27 mouse cellular contexts compared by ENCODE assay signal in genomic region chr17:29854388-29854787, GRCm38 (mm10).
DNase-seq lines count a peak whose midpoint lies in the region; ATAC-seq and TF ChIP-seq lines count a peak whose summit lies in the region.
"Had no signal": no experiment of that assay in that cellular context is flagged by ENCODE, and none has a peak within 500 bp of the region (broad histone marks: within the 10 kb centered on the region; RNA-seq: fewer than 3 reads in every experiment).

No protein-coding gene starts in this region.

- TF ChIP-seq CTCF in E14TG2a.4 (conservative IDR thresholded peaks at IDR 0.05; ENCODE audit: low read length), result no peak
- no peak for TF ChIP-seq CTCF in liver, postnatal 0 days (IDR thresholded peaks at IDR 0.05; ENCODE audit: low read depth)

- peaks cover 94% of the 10 kb centered on the region for H3K4me1 ChIP-seq in E14TG2a.4 (replicated peaks; ENCODE audit: low read depth, low read length)
- H3K4me1 ChIP-seq in liver, embryonic 12.5 days, result peaks cover 87% of the 10 kb centered on the region
- H3K4me1 ChIP-seq in liver, postnatal 0 days (ENCODE audit: insufficient read depth), result peaks cover 39% of the 10 kb centered on the region
- H3K4me1 ChIP-seq: embryonic facial prominence, embryonic 12.5 days had no signal

- ATAC-seq in liver, embryonic 12.5 days, result peak; percentile 59; the same call in 1 of the 2 replicates
- ATAC-seq in liver, postnatal 0 days, result peak; percentile 64
- ATAC-seq in granulocyte monocyte progenitor cell, adult 5-6 weeks (replicated peaks; ENCODE audit: poor library complexity, severe bottlenecking), result no peak
- ATAC-seq: forebrain, embryonic 16.5 days; hindbrain, embryonic 16.5 days; midbrain, embryonic 15.5 days had no signal

- 31% methylated on average over 6 of the region's 6 CpGs for WGBS in liver, embryonic 12.5 days (ENCODE audit: insufficient replicate concordance)
- WGBS in liver, postnatal 0 days (ENCODE audit: insufficient replicate concordance), result 48% methylated on average over 6 of the region's 6 CpGs

- no peaks in the 10 kb centered on the region for H3K36me3 ChIP-seq in E14TG2a.4 (ENCODE audit: insufficient read depth, low read length)
- no peaks in the 10 kb centered on the region for H3K36me3 ChIP-seq in liver, embryonic 12.5 days
- no peaks in the 10 kb centered on the region for H3K36me3 ChIP-seq in liver, postnatal 0 days (replicated peaks; ENCODE audit: insufficient read depth, low read length)
- H3K36me3 ChIP-seq: embryonic facial prominence, embryonic 12.5 days; kidney, embryonic 15.5 days; limb, embryonic 13.5 days; midbrain, embryonic 10.5 days; midbrain, embryonic 15.5 days; neural tube, embryonic 15.5 days; stomach, embryonic 15.5 days had no signal

- peak; percentile 76 for TF ChIP-seq EP300 in liver, postnatal 0 days (IDR thresholded peaks at IDR 0.05; ENCODE audit: low read depth)

- peaks cover 18% of the 10 kb centered on the region for H3K27me3 ChIP-seq in E14TG2a.4 (ENCODE audit: insufficient read depth, low read length)
- peaks cover 11% of the 10 kb centered on the region; the same call in 1 of the 2 replicates for H3K27me3 ChIP-seq in liver, embryonic 12.5 days (replicated peaks)
- no peaks in the 10 kb centered on the region for H3K27me3 ChIP-seq in liver, postnatal 0 days (ENCODE audit: insufficient read depth, low read length)
- H3K27me3 ChIP-seq: midbrain, embryonic 15.5 days had no signal

- H3K9ac ChIP-seq in liver, embryonic 12.5 days, result peak overlapping the region; percentile 55
- no peak overlapping the region for H3K9ac ChIP-seq in liver, postnatal 0 days (replicated peaks)
- H3K9ac ChIP-seq: embryonic facial prominence, embryonic 12.5 days; kidney, embryonic 15.5 days; limb, embryonic 13.5 days; lung, embryonic 14.5 days; midbrain, embryonic 15.5 days; neural tube, embryonic 15.5 days; stomach, embryonic 15.5 days had no signal

- peak overlapping the region; percentile 52 for H3K4me2 ChIP-seq in liver, embryonic 12.5 days
- H3K4me2 ChIP-seq in liver, postnatal 0 days (ENCODE audit: low read depth, low read length), result peak overlapping the region; percentile 24; the same call in 1 of the 2 replicates
- H3K4me2 ChIP-seq: embryonic facial prominence, embryonic 12.5 days; kidney, embryonic 15.5 days; limb, embryonic 13.5 days; lung, embryonic 14.5 days; midbrain, embryonic 15.5 days; neural tube, embryonic 15.5 days; stomach, embryonic 15.5 days had no signal

- no peaks in the 10 kb centered on the region for H3K9me3 ChIP-seq in E14TG2a.4 (ENCODE audit: low read length)
- no peaks in the 10 kb centered on the region for H3K9me3 ChIP-seq in liver, embryonic 12.5 days (replicated peaks)
- no peaks in the 10 kb centered on the region for H3K9me3 ChIP-seq in liver, postnatal 0 days (ENCODE audit: low read length)
- H3K9me3 ChIP-seq: embryonic facial prominence, embryonic 12.5 days; kidney, embryonic 15.5 days; limb, embryonic 13.5 days; midbrain, embryonic 10.5 days; midbrain, embryonic 15.5 days; neural tube, embryonic 15.5 days; stomach, embryonic 15.5 days had no signal

- DNase-seq in c-Kit-positive CD71-positive TER-119-positive erythroid progenitor cells, embryonic 14.5 days (ENCODE audit: low spot score), result peak; percentile 63
- DNase-seq in liver, postnatal 0 days, result no peak
- DNase-seq in ovary, postnatal 14 days (ENCODE audit: low spot score), result no peak
- no peak for DNase-seq in ovary, postnatal 10 days (ENCODE audit: low spot score)
- DNase-seq: adrenal gland, adult 2 months; adrenal gland, postnatal 36 days; cerebellum, adult 8-10 months; embryo, embryonic 11 days; heart, postnatal 14 days; kidney, adult 18-20 months; kidney, postnatal 25 days; lung, embryonic 14.5 days; lung, postnatal 14 days; right cerebral cortex, adult 18-20 months; thymus, postnatal 14 days had no signal

- H3K4me3 ChIP-seq in E14TG2a.4 (replicated peaks; ENCODE audit: low read length), result peak overlapping the region; percentile 46; the same call in 1 of the 2 replicates
- no peak overlapping the region for H3K4me3 ChIP-seq in liver, embryonic 12.5 days
- H3K4me3 ChIP-seq in liver, postnatal 0 days (ENCODE audit: low read depth, low read length), result no peak overlapping the region
- H3K4me3 ChIP-seq: embryonic facial prominence, embryonic 12.5 days; kidney, embryonic 15.5 days; limb, embryonic 13.5 days; midbrain, embryonic 10.5 days; midbrain, embryonic 15.5 days; neural tube, embryonic 15.5 days; stomach, embryonic 15.5 days had no signal

- H3K27ac ChIP-seq in liver, embryonic 12.5 days, result peak overlapping the region; percentile 71
- H3K27ac ChIP-seq in liver, postnatal 0 days (ENCODE audit: low read depth), result no peak overlapping the region
- H3K27ac ChIP-seq: embryonic facial prominence, embryonic 12.5 days; kidney, embryonic 15.5 days; limb, embryonic 13.5 days; midbrain, embryonic 10.5 days; midbrain, embryonic 15.5 days; neural tube, embryonic 15.5 days; stomach, embryonic 15.5 days had no signal
